Mouse (Mus musculus) adrenal gland, adult 8-10 months (tissue): ENCODE measurements around the gene Cyp2d10. TPM values are rescaled to one million over a fixed set of nuclear protein-coding genes. Genes with fewer than 3 reads are reported as not detected.

Experiments
- DNase-seq: peaks from one replicate; pipeline ENCODE4 v3.0.0; 2022
- microRNA-seq, 2 experiments: library from miRNA; unstranded; fragments of <30 nt; microRNA quantifications; one replicate each; pipeline ENCODE4 v1.2.0; 2022
- total RNA-seq, 4 experiments: library from RNA; stranded (reverse); gene quantifications; 2 replicates each; pipeline ENCODE4 v1.2.4; 2022

Gene Cyp2d10
- total RNA-seq, 4 experiments from 2014 or later: 1.1 TPM; not detected in 3

DNA sequence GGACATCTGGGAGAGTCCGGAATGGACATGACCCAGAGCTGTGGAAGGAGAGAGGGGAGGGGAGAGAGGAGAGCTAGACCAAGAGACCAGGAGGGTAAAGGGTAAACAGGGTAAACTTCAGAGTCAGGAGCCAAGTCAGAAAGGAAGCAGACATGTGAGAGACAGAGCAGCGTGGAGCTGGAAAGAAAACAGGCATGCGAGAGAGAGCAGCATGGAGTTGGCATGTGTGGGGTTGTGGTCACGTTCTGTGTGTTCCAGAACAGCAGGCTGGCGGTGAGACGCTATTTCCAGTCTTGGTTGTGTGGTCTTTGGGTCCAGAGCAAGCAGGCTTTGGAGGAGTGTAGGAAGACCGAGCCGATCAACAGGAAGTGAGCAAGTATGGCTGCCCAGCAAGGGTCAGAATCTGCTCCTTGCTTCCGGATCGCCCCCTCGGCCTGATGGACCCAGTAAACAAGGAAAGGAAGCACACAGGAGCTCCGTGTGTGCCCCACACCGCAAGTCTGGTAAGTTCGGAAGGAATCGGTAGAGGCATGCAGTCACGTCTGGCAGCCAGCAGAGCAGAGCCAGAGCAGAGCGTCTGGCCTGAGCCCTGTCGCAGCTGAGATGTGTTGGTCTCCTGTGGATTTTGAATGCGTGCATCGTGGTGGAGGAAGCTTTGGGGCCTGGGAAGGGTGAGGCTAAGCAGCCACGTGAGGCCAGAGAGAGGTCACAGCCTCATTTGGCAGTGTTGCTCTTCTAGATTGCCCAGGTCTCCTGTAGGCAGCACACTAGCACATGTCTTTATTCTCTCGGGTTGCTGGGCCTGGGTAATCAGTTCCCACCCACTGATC lies 48.3 kb downstream of the Cyp2d10 start:
- DNase-seq: no peak

DNA sequence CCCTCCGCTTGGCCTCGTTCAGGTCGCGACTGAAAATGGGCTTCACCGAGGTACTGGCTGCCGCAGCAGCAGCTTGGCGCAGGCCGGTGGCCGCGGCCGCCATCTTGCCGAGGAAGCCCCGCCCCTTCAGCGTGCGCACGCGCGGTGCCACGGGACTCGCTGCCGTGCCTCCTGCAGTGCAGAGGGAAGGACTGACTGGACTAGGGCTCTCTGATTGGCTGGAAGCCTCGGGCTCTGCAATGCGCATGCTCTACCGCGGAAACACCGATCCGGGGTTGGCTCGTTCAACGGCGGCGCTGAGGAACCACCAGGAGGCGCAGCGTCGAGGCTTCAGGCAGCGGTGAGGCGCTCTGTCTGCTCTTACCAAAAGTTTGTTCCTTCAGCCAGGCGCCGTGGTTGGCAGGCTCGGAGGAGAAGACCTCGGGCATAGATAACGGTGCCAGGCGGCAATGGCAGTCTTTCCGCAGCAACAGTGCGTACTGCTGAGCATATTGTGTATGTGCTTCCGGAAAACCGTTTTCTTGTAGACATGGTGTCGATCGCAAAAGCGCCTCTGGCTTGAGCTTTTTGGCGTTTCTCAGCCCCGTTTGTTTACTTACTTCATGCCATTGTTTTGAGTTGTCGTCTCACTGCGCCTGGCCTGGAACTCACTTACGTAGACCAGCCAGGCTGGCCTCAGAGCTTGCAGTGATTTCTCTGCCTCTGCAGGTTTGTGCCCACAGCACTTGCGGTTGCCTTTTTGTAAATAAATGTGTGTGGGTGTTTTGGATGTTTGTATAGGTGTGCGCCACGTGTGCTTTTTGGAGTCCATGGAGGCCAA lies 52.7 kb downstream of the Cyp2d10 start, which contains the start of gene Ndufa6:
Gene Ndufa6 (minus strand): TSS at position 197 of the 820 bp plus-strand sequence.
- peak; percentile 96 for DNase-seq

DNA sequence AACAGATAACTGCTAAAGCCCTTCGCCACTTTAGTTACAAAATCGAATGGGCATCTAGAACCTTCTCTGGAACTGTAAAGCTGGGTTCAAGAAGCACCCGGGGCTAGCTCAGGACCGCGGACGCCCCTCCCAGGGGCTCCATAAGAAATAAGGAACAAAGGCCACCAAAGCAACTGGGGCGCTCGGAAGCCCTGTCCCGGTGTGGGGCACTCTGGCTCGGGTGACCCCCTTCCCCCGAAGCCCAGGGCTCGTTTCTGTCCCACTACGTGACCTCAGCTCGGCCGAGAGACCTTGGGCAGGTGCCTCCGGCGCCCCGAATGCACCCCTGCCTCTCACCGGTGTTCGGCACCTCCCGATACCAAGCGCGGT lies 53.3 kb downstream of the Cyp2d10 start:
- no peak for DNase-seq

DNA sequence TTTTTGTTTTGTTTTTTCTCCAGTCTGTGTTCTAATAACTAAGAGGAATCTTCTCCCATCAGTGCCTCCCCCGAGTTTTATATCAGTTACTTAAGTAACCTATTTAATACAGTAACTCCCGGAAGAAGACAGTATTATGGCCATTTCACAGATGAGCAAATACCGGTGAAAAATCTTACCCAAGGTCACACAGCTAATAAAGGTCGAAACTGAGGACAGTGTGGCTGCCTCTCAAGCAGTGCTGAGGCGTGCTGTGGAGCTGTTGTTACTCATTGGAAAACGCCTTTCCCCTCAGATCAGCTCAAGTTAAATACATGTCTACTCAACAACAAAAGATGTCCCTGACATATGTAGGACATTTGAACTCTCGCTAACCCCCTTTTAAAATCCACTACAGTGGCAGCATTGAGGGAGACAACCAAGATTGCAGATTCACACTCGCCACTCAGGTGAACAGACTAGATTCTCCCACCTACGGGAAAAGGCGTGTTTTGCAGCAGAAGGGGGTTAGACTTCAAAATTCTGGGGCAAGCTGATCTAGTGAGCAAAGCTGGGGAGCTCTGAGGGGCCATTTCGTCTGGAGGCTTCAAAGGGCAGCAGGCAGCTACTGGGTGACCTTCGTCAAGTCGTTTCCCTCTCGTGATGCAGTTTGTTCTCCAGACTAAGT lies 53.8 kb downstream of the Cyp2d10 start:
- DNase-seq: no peak

Small RNAs within 50 kb of the gene (microRNA-seq; reads per million reads assigned to microRNA genes)
- gene Gm25990 (0 reads per million in 2 experiments), gene Gm27331 (0 reads per million in 2 experiments), gene Gm27622 (0 reads per million in 2 experiments), gene Mir7684 (0 reads per million in 2 experiments)

Other genes with a start within 250 kb of the Cyp2d10 start
- gene Shisa8, start 194.4 kb downstream of the Cyp2d10 start, total RNA-seq: under 1 TPM in 3 of 4 experiments, not detected in 1; 0.14 to 0.24 (median 0.17) TPM
- under 1 TPM in 2 of 4 experiments, not detected in 2; 0.45 to 0.92 TPM for gene Tnfrsf13c, start 182.8 kb downstream of the Cyp2d10 start, total RNA-seq
- gene Cenpm, start 162.4 kb downstream of the Cyp2d10 start, total RNA-seq: 1 to 10 TPM in 3 of 4 experiments, under 1 TPM in 1; 0.87 to 3.8 (median 1.8) TPM
- under 1 TPM; 0.35 to 0.62 (median 0.39) TPM for gene 1500009C09Rik, start 154.8 kb downstream of the Cyp2d10 start, total RNA-seq
- 1 to 10 TPM; 3.0 to 6.9 (median 3.5) TPM for gene Sept3, start 132.3 kb downstream of the Cyp2d10 start, total RNA-seq
- gene Wbp2nl, start 108.2 kb downstream of the Cyp2d10 start, total RNA-seq: not detected
- 10 to 100 TPM; 68.6 to 89.3 (median 77.9) TPM for gene Naga, start 68.3 kb downstream of the Cyp2d10 start, total RNA-seq
- 1 to 10 TPM in 2 of 4 experiments, under 1 TPM in 2; 0.74 to 2.0 (median 1.4) TPM for gene Pheta2, start 68.3 kb downstream of the Cyp2d10 start, total RNA-seq
- gene Smdt1, start 68.2 kb downstream of the Cyp2d10 start, total RNA-seq: 100 to 1,000 TPM; 137 to 205 (median 157) TPM
- 100 to 1,000 TPM; 293 to 470 (median 376) TPM for gene Ndufa6, start 52.9 kb downstream of the Cyp2d10 start, total RNA-seq
- 10 to 100 TPM; 42.2 to 46.6 (median 45.6) TPM for gene Cyp2d22, start 26.9 kb downstream of the Cyp2d10 start, total RNA-seq
- gene Cyp2d11, start 13.2 kb downstream of the Cyp2d10 start, total RNA-seq: under 1 TPM in 2 of 4 experiments, not detected in 2; 0.22 to 0.42 TPM
- gene Cyp2d9, start 26.2 kb upstream of the Cyp2d10 start, total RNA-seq: 1 to 10 TPM in 1 of 4 experiments, under 1 TPM in 1, not detected in 2; 0.46 to 2.5 TPM
- not detected for gene Cyp2d12, start 147.9 kb upstream of the Cyp2d10 start, total RNA-seq
- gene Cyp2d34, start 213.8 kb upstream of the Cyp2d10 start, total RNA-seq: not detected